Mouse (Mus musculus) bone marrow, adult 2 months (tissue): ENCODE data around the gene Col4a2.

Source experiments
- CTCF ChIP-seq: fragments of 200-500 bp; IDR thresholded peaks from 2 replicates; pipeline ENCODE4 v1.5.1; 2011; ENCODE audit warnings: low read length, control low read depth; ENCODE audit not compliant: control insufficient read depth, insufficient read depth
- POLR2A ChIP-seq: fragments of 200-500 bp; IDR thresholded peaks from 2 replicates; pipeline ENCODE4 v1.6.1; 2011; ENCODE audit warnings: low read depth, mild to moderate bottlenecking, control low read depth, low read length, borderline replicate concordance; ENCODE audit not compliant: control insufficient read depth

DNA sequence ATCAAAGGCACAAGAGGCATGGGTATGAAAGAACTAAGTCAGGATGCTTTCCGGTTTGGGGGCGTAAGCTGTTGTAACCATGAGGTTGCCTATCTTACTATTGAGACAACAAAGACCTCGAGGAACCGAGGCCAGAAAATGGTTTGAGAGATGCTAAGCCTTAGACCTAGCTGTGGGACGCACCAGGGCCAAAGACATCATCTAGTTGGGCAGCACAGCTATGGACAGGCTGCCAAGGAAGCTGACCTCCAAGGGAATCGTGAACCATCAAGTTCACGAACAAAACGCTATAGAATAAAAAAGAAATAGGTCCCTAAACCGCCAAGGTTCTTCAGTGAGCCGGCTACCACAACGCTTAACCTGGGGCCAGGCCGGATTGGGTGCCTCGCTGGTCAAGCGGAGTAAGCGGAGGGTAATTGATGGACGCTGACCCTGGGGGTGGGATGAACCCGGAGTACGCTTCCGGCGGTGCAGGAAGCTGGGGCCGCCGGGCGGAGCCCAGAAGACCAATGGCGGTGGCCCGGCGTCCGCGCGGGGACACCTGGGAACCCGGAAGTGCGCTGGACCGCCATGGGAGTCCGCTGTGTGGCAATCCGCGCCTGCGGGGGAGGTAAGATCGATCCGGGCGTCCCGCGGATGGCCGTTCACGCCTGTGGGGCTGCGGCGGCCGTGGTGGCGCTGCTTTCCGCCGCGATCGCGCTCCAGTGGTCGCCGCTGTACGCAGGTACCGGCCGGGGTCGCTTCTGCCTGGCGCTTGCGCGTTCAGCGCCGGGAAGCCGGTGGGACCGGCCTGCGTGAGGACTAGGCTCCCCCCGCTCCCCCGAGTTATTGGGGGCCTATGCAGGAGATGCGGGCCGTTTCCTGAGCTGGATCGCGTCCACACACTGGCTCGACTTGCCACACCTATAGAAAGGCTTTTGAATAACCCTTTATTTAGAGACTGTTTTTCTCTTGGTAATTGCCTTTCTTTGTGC is 184.7 kb downstream of the Col4a2 start, which contains the start of gene Naxd:
- TF ChIP-seq CTCF (no peak), POLR2A (peak; percentile 74; the same call in 1 of the 2 replicates)
